In the genomic region with DNA sequence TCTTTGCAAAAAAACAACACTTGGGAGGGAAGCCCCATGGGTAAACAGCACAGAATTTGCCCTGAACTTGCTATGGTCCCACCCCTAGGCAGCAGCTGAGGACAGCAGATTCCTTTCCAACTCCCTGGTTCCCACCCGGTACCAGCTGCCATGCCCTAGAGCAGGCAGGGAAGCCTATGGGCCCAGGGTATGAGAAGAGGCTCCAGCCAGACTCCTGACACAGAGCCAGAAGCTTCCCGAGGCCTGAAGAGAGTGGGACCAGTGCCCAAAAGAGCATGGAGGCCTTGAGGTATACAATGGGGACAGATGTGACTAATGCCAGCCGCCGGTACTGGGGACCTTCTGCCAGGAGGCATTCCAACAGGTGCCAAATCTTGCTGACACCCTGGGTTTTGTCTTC, we compare ENCODE assay signal across 14 mouse cellular contexts.
DNase-seq lines count a peak whose midpoint lies in the region; ATAC-seq lines count a peak whose summit lies in the region.
"Had no signal": no experiment of that assay in that cellular context is flagged by ENCODE, and none has a peak within 500 bp of the region (broad histone marks: within the 10 kb centered on the region; RNA-seq: fewer than 3 reads in every experiment).

No protein-coding gene starts in this region.

- no peaks in the 10 kb centered on the region for H3K36me3 ChIP-seq in hindbrain, embryonic 15.5 days
- no peaks in the 10 kb centered on the region for H3K36me3 ChIP-seq in hindbrain, embryonic 12.5 days
- no peaks in the 10 kb centered on the region for H3K36me3 ChIP-seq in limb, embryonic 15.5 days
- H3K36me3 ChIP-seq: heart, embryonic 10.5 days had no signal

- H3K27me3 ChIP-seq in hindbrain, embryonic 15.5 days, result no peaks in the 10 kb centered on the region
- H3K27me3 ChIP-seq in hindbrain, embryonic 12.5 days, result 0 out of 2 replicates have a peak, but pooled peaks cover 7% of the 10 kb centered on the region
- H3K27me3 ChIP-seq in limb, embryonic 15.5 days, result no peaks in the 10 kb centered on the region

- no peak overlapping the region for H3K4me2 ChIP-seq in hindbrain, embryonic 15.5 days
- H3K4me2 ChIP-seq in hindbrain, embryonic 12.5 days (replicated peaks), result no peak overlapping the region
- no peak overlapping the region for H3K4me2 ChIP-seq in limb, embryonic 15.5 days

- no peak overlapping the region for H3K4me3 ChIP-seq in hindbrain, embryonic 15.5 days
- H3K4me3 ChIP-seq in hindbrain, embryonic 12.5 days, result no peak overlapping the region
- H3K4me3 ChIP-seq in limb, embryonic 15.5 days, result no peak overlapping the region
- H3K4me3 ChIP-seq: heart, embryonic 10.5 days had no signal

- no peak overlapping the region for H3K9ac ChIP-seq in hindbrain, embryonic 15.5 days
- no peak overlapping the region for H3K9ac ChIP-seq in hindbrain, embryonic 12.5 days
- no peak overlapping the region for H3K9ac ChIP-seq in limb, embryonic 15.5 days
- H3K9ac ChIP-seq: liver, postnatal 0 days had no signal

- peak; percentile 34 for DNase-seq in cerebellum, adult 11-12 months
- peak; percentile 53 for DNase-seq in adrenal gland, postnatal 25 days
- DNase-seq in B cell, adult 2 months, result no peak
- DNase-seq in embryo, embryonic 10.5 days (ENCODE audit: low spot score), result no peak
- DNase-seq: gastrocnemius, postnatal 10 days; heart, postnatal 4 days; kidney, adult 8-10 months; liver, postnatal 0 days; retina, postnatal 1 day had no signal

- H3K4me1 ChIP-seq in hindbrain, embryonic 15.5 days (replicated peaks), result peaks cover 10% of the 10 kb centered on the region
- H3K4me1 ChIP-seq in hindbrain, embryonic 12.5 days, result peaks cover 2% of the 10 kb centered on the region; the same call in 1 of the 2 replicates
- H3K4me1 ChIP-seq in limb, embryonic 15.5 days, result peaks cover 16% of the 10 kb centered on the region
- H3K4me1 ChIP-seq: heart, embryonic 10.5 days had no signal

- H3K9me3 ChIP-seq in hindbrain, embryonic 15.5 days, result no peaks in the 10 kb centered on the region
- no peaks in the 10 kb centered on the region for H3K9me3 ChIP-seq in hindbrain, embryonic 12.5 days (replicated peaks)
- no peaks in the 10 kb centered on the region for H3K9me3 ChIP-seq in limb, embryonic 15.5 days
- H3K9me3 ChIP-seq: heart, embryonic 10.5 days had no signal

- no peak for ATAC-seq in cerebellum, adult (ENCODE audit: insufficient number of reproducible peaks, low FRiP score, low TSS enrichment)
- ATAC-seq in hindbrain, embryonic 15.5 days (ENCODE audit: low FRiP score, low read depth), result peak; percentile 82
- no peak for ATAC-seq in hindbrain, embryonic 12.5 days (ENCODE audit: low FRiP score)
- 0 out of 2 replicates have a peak, but pooled peaks have one; percentile 25 for ATAC-seq in limb, embryonic 15.5 days (ENCODE audit: insufficient number of reproducible peaks, low FRiP score, low TSS enrichment, low read depth)
- ATAC-seq: liver, postnatal 0 days had no signal

- WGBS in hindbrain, embryonic 15.5 days, result 45% methylated on average over 4 of the region's 4 CpGs
- 79% methylated on average over 4 of the region's 4 CpGs for WGBS in hindbrain, embryonic 12.5 days
- 57% methylated on average over 4 of the region's 4 CpGs for WGBS in limb, embryonic 15.5 days

- no peak overlapping the region for H3K27ac ChIP-seq in hindbrain, embryonic 15.5 days (replicated peaks)
- no peak overlapping the region for H3K27ac ChIP-seq in hindbrain, embryonic 12.5 days
- no peak overlapping the region for H3K27ac ChIP-seq in limb, embryonic 15.5 days
- H3K27ac ChIP-seq: heart, embryonic 10.5 days had no signal

Comparison
In these comparisons a context has a peak if more than half of its experiments do, and no peak if none do; other contexts are left out.
1. ATAC-seq: peak in hindbrain, embryonic 15.5 days (single experiment) and limb, embryonic 15.5 days (single experiment); none in cerebellum, adult (single experiment) and hindbrain, embryonic 12.5 days (single experiment).
2. DNase-seq: peak in cerebellum, adult 11-12 months (single experiment) and adrenal gland, postnatal 25 days (single experiment); none in B cell, adult 2 months (0 of 2) and embryo, embryonic 10.5 days (single experiment).